Mouse (Mus musculus): Measurements from ENCODE around the gene Mob4. TPM values are rescaled to one million over a fixed set of nuclear protein-coding genes. Genes with fewer than 3 reads are reported as not detected.
"Not testable (repeated sequence)": the region's sequence is repeated elsewhere in the genome, so short reads cannot be mapped to it uniquely, and the experiment has no call there.

The Mob4 gene
- polyA plus RNA-seq (2015; fragmentation: Nextera tagmentation; extraction: Ambion mirVana), result 127 and 149 TPM in 2 replicates

GRCm38 (mm10) chr1:55130943-55131401 lies at the start of gene Mob4:
Gene Mob4, plus strand, starts transcription at chr1:55131231.
- peak; percentile 96 for DNase-seq (ENCODE audit: low spot score)

GRCm38 (mm10) chr1:55082106-55082505 lies 48.9 kb upstream of the Mob4 start:
- DNase-seq (ENCODE audit: low spot score), result no peak

- no peak for DNase-seq (ENCODE audit: low spot score)
These were observed 45.2 kb upstream of the Mob4 start for GRCm38 (mm10) chr1:55085781-55086366.

GRCm38 (mm10) chr1:55086868-55087400 lies 44.1 kb upstream of the Mob4 start:
- DNase-seq (ENCODE audit: low spot score), result peak; percentile 46

DNA sequence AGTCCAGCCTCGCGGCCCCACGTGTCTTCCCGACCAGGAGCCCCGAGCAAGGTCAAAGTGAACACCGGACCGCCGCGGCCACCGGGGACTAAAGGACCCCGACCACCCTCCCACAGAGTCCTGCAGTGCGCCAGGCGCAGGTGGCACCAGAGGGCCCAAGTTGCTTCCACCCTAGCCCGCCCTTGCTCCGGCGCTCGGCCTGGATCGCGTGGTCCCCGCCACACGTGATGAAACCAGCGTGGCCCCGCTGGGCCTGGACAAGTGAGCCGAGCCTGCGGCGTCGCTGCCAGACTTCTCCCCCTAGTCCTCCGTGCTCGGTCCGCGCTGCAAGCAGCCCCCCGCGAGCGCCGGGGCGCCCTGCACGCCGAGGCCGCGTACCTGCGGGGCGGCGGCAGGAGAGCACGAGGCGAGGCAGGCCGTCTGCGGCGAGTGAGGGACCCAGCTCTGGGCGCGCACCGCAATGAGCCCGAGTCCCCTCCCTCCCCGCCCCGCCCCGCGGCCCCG lies 43.6 kb upstream of the Mob4 start:
- no peak for DNase-seq (ENCODE audit: low spot score)

- peak; percentile 98 for DNase-seq (ENCODE audit: low spot score)
These were observed 43.0 kb upstream of the Mob4 start, which contains the start of the genes Hspe1 and Hspd1 for GRCm38 (mm10) chr1:55087932-55088610. Gene Hspe1, plus strand, starts transcription at chr1:55088132. Gene Hspd1, minus strand, starts transcription at chr1:55088243.

- DNase-seq (ENCODE audit: low spot score), result no peak
These were observed 42.2 kb upstream of the Mob4 start for GRCm38 (mm10) chr1:55088611-55089497.

GRCm38 (mm10) chr1:55089498-55090064 lies 41.5 kb upstream of the Mob4 start:
- no peak for DNase-seq (ENCODE audit: low spot score)

GRCm38 (mm10) chr1:55092056-55092455 lies 39.0 kb upstream of the Mob4 start:
- no peak for DNase-seq (ENCODE audit: low spot score)

DNA sequence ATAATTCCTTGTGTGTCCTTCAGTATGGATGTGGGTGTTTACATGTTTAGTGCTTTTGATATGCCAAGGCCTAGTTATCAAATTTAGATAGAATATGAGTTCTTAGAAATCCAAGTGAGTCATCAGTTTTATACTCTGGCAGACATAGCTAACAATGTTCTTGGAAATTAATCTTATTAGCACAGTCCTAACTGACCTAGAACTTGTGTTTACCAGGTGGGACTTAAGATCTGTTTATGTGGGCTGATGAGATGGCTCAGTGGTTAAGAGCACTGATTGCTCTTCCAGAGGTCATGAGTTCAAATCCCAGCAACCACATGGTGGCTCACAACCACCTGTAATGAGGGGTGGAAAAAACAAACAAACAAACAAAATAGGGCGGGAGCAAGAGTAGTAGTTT lies 38.6 kb upstream of the Mob4 start:
- DNase-seq (ENCODE audit: low spot score), result no peak

- DNase-seq (ENCODE audit: low spot score), result no peak
These were observed 24.0 kb upstream of the Mob4 start for GRCm38 (mm10) chr1:55106919-55107585.

DNA sequence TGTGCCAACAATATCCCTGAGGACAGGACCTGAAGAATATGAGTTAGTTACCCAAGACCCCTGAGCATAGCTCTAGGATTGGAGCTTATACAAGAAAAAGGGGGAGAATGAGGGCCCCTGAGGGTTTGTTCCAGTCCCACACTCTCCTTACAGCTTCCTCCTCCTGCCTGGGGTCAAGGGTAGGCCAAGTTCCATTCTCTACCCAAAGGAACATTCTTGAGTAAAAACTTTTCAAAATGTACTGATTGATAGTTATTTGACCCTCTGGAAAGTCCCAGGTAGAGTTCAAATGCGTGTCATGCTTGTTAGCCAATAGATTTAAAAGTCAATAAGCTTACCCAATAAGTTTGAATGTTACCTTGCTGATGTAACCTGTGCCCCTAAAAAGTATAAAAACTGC lies 23.4 kb upstream of the Mob4 start:
- DNase-seq (ENCODE audit: low spot score), result no peak

DNA sequence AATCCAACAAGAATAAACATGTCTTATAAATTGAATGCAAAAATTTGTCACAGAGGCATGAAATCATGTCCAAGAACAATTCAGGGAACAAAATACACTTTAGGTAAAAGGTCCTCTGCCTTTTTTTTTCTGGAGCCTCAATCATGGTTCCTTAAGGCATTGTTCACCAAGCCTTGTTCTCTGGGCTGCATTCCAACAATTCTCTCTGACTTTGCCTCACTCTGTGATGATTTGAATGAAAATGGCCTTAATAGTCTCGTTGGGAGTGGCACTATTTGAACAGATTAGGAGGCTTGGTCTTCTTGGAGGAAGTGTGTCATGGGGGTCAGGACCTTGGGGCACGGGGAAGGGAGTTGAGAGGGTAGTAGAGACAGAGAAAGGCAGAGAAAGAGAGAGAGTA lies 22.6 kb upstream of the Mob4 start:
- no peak for DNase-seq (ENCODE audit: low spot score)

DNA sequence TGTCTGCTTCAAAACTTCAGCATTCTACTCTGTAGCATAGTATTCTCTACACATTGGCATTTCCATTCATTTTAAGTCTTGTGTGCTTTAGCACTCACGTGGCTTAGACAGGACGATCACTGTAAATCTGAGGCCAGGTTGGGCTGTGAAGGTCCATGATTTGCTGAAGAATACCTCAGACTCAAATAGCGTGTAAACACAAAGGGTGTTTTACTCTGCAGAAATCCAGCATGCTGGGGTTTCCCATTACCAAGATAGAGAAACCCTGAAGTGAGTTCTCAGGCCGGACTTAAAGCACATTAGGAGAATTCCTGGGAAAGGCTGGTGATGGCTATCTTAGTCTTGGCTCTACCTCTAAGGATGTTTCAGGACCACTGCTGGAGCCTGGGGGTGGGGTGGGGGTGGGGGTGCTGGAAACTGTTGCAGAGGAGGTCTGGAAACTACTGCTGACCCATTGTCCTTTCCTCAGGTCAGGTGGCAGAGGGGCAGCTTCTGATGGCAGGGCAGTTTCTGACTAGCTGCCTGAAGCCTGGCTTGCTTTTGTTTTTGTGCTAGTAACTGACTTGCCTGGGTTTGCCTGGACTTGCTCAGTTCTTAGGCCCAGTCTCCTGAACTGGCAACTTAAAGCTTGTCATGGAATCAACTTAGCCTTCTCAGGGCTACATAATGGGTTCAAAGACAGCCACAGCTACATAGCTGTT lies 21.8 kb upstream of the Mob4 start:
- DNase-seq (ENCODE audit: low spot score), result no peak

DNA sequence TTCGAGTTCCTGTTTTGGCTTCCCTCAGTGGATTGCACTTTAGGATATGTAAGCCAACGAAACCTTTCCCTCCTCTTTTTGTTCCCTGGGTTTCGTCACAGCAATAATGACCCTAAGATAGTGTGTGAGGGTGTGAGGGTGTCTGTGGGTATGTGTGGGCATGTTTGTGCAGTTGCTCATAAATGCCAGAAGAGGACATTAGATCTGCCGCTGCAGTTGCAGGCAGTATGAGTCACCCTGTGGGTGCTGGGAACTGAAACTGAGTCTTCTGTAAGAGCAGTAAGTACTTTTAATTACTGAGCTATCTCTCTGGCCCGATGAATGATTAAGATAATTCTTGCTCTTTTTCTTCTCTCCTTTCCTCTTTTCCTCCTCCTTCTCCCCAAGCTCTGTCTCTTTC lies 8.0 kb upstream of the Mob4 start:
- DNase-seq (ENCODE audit: low spot score), result no peak

GRCm38 (mm10) chr1:55123561-55123960 lies 7.5 kb upstream of the Mob4 start:
- DNase-seq (ENCODE audit: low spot score), result no peak

GRCm38 (mm10) chr1:55124136-55124535 lies 6.9 kb upstream of the Mob4 start:
- not testable (repeated sequence) for DNase-seq (ENCODE audit: low spot score)

DNA sequence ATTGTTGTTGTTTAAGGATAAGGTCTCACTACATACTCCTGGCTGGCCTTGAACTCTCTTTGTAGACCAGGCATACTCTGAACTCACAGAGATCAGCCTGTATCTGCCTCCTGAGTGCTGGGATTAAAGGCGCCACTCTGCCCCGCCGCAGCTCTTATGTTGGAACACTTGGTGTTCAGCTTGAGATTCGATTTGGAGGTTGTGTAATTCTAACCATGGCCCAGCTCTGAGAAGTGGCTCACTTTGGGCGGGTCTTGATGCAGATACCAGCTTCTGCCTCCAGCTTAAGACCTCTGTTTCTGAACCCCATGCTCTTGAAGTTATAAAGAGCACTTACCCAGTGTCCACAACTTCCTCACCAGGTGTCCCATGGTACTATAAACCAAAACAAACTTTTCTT lies 1.3 kb upstream of the Mob4 start:
- DNase-seq (ENCODE audit: low spot score), result peak; percentile 14

DNA sequence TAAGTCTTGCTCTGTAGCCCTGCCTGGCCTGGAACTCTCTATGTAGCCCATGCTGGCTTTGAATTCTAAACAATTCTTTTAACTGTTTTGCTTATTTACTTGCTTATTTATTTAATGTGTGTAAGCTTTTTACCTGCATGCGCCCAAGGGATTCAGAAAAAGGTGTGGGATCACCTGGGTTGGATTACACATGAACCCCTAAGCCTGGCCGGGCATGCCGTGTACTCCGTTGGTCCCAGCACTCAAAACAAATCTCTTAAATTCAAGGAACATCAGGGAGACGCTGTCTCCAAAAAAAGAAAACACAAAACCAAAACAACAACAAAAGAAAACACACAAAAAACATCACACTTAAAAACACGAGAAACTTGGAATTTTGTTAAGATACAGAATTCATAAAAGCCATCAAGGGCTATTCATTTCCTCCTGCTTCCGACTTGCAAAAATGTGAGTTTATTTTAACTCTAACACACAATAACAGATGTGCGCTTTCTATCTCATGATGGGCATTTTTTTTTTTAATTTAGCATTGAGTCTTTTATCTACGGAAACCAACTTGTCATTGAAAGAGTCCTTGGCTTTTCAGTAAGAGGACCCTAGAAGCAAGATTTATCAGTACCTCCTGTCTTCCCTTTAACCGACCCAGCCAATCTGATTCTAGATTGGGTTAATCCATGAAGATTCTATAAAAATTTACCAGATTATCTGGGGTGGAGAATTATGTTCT lies 678 bp upstream of the Mob4 start:
- DNase-seq (ENCODE audit: low spot score), result no peak
